Mouse (Mus musculus) right cerebral cortex, postnatal 25 days (tissue): ENCODE measurements around the gene Gpr107.

Experiments used
- DNase-seq: peaks from one replicate; pipeline ENCODE4 v3.0.0; 2022

Gene Gpr107

GRCm38 (mm10) chr2:31252167-31252566 lies 100.1 kb downstream of the Gpr107 start:
- no peak for DNase-seq

DNA sequence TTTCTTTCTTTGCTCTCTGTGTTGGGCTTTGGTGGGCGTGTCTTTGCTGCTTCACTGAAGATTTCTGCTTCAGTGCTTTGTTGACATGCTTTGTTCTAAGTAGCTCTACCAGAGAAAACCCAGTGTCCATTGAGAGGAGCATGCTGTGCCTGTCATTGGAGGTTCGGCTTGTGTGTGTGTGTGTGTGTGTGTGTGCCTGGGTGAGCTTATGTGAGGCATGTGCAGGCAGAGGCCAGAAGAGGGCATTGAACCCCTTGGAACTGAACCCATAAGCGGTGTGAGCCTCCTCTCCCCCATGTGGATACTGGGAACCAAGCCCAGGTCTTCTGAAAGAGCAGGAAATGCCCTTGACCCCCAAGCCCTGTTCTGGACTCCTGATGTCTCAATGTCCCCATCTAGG lies 101.3 kb downstream of the Gpr107 start:
- no peak for DNase-seq

DNA sequence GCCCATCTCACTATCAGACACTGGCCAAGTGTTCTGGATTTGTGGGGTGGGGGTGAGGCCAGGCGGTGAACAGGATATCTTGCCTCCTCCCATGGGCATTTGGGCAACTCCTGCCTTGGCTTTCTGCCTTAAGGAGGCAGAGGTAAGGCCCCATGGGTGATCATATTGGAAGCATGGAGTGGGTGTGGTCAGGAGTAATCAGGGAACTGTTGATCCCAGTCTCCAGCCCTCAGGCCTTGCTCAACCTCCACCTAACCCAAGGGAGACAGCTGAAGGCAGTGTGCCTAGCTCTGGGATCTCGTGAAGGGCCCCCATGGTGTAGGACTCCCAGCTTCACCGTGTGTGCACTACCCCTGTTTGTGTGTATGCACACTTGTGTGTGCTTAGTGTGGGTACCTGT lies 102.7 kb downstream of the Gpr107 start:
- DNase-seq = no peak

- peak; percentile 61 for DNase-seq
Measured at GRCm38 (mm10) chr2:31255952-31256938, 104.1 kb downstream of the Gpr107 start.

DNA sequence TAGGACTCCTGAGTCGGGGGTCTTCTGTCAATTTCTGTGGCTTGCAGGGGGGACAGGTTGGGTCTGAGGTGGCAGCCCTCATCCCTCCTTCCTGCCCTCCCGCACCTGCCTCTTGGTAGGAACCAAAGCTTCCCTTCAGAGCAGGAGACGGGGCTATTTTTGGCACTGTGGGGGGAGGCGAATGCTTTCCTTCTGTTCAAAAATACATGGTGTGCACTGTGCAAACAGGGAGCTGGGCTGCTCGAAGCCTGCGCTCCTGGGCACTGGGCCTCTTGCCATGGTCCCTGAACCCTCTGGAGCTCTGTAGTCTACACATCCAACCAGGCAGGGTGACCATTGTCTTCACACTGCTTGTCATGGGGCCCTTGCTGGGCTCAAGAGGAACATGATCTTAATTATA lies 105.0 kb downstream of the Gpr107 start:
- peak; percentile 78 for DNase-seq

DNA sequence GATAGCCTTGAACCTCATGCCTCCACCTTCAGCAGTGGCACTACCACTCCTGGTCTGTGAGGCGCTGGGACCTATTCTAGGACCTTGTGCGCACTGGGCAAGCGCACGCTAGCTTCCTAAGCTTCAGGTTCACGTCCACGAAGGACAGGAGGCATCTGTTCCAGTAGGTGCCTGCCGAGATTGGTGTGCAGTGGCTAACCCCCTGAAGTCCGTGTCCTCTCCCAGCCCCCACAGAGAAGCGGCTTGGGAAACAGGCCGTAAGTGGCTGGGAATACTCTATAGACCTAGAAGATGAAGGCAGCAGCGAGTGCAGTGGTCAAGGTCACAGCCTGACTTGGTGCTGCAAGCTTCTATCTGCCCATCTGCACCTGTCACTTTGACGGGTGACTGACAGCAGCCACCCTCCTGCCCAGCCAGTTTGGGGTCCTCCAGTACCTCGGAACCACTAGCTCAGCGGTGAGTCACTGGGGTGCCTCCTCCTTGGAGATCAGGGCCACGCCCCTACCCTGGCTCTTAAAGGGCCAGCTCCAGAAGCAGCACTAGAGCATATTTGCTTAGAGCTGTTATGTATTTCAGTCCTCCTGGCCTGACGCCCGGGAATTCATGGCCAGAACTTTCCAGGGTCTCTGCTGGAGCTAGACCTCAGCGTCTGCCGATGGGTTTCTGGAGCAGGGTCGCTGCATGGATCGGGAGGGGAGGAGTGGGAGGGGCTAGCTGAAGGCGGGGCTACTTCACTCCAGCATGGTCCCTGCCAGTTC lies 106.7 kb downstream of the Gpr107 start:
- DNase-seq = peak; percentile 82

DNA sequence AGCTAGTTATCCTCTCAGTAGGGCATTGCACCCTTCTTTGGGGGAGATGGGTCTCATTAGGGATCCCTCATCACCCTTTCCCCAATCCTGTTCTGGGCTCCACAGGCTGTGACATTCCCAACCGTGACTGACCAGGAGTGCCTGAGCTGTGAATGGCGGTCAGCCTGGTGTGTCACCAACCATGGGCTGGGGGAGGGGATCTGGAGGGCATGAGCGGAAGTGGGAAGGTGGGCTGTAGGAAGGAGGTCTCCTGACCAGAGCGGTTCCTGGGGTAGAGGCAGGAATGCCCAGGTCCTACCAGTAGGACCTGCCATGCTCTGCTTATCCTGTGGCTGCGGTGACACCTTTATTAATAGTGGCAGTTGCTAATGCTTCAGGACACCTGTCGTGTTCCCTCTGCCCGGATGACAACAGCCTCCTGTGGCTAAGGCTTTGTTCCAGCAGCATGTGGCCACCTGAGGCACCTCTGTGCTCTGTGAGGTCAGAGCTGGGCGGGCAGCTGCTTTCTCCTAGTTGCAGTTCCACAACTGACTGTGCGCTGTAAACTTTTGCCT lies 107.3 kb downstream of the Gpr107 start:
- no peak for DNase-seq

DNA sequence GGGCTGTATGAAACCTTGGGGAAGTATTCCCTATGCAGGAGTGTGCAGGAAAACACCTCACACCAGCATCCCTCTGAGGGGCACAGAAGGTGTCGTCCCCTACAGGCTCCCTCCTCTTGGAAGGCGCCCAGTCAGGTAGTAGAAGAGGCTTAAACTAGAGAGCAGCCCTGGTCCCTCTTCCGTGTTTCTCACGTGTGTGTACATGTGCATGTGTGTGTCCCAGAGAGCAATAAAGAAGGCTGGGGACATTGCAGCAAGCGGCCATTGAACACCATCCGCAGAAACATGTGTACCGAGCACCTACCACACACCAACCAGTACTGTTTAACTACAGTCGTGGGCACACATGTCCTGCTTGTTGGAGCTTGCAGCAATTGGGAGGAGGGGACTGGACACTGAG lies 108.4 kb downstream of the Gpr107 start:
- DNase-seq = no peak

DNA sequence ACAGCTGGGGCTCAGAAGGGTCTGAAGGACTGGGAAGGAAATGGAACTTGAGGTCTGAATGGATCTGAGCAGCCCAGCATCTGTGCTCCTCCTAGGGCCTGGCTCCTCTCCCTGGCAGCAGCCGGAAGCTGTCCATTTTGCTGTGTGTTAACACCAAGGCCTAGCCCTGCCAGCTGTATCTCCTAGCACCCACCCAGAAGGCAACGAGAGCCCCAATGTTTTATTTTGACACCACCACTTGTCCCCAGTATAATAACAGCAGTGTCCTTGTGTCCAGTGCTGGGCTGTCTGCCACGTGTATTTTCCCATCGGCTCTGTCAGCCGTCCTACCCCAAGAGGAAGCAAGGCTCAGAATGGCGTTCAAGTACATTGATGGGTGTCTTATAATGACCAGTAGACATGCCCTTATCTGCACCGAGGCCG lies 110.9 kb downstream of the Gpr107 start:
- no peak for DNase-seq

DNA sequence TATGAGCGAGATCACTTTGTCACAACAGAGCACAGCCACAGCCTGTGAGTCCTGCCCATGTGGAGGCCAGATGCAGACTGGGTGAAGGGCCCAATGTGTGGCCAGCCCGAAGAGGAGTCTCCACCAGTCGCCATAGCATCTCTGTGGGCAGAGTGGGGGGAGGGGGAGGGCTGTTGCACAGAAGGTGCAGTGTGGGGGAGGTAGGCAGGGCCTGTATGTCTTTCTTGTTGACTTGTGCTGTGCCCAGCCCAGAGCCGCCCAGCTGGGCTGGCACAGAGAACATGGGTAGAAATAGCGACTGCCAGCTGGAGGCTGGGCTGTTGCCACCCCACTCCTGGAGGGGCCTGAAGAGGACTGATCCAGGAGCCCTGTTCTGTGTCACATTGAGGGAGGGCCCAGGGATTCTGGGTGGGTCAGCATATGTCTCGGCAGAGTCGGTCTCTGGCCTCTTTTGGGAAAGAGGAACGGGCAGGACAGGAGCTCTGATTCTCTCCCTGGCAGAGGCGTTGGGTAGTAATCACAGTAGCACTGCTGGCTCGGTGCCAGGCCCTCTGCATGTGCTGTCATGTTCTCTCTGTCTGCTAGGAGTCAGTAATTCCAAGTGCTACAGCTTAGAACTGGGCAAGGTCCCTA lies 111.7 kb downstream of the Gpr107 start:
- DNase-seq = peak; percentile 76

DNA sequence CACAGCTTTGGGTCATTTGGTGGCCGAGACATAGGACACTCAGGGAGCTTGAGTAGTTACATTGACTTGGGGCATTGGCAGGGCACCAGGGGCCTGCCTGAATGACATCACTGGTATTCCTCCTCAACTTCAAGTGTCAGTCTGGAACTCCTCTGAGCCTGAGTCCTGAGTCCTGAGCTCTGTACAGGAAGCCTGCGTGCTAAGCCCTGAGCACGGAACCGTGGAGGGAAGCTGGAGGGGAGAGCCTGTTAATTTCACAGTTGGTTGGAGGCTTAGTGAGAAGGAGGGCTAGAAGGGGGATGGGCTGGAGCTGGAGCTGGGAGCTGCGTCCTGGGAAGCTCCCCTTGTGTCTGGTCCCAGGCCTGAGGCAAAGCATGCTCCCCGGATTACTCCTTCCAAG lies 115.3 kb downstream of the Gpr107 start:
- DNase-seq = no peak
